Comparison of ENCODE assay signal across 9 mouse cellular contexts in the genomic region with DNA sequence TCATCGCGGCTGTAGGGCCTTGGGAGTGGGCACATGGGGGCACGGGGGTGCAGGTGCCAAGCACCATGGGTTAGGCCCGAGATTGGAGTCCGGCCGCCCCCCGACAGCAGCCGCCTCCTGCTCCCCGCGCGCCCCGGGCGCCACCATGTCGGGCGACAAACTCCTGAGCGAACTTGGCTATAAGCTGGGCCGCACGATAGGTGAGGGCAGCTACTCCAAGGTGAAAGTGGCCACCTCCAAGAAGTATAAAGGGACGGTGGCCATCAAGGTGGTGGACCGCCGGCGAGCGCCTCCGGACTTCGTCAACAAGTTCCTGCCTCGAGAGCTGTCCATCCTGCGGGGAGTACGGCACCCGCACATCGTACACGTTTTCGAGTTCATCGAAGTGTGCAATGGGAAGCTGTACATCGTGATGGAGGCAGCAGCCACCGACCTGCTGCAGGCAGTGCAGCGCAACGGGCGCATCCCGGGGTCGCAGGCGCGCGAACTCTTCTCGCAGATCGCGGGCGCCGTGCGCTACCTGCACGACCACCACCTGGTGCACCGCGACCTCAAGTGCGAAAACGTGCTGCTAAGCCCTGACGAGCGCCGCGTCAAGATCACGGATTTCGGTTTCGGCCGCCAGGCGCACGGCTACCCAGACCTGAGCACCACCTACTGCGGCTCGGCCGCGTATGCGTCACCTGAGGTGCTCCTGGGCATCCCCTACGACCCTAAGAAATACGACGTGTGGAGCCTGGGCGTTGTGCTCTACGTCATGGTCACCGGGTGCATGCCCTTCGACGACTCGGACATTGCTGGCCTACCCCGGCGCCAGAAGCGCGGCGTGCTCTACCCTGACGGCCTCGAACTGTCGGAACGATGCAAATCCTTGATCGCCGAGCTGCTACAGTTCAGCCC. TPM values are rescaled to one million over a fixed set of nuclear protein-coding genes. Genes with fewer than 3 reads are reported as not detected.
DNase-seq lines count a peak whose midpoint lies in the region; ATAC-seq and TF ChIP-seq lines count a peak whose summit lies in the region.
"Had no signal": no experiment of that assay in that cellular context is flagged by ENCODE, and none has a peak within 500 bp of the region (broad histone marks: within the 10 kb centered on the region; RNA-seq: fewer than 3 reads in every experiment).

TSS of gene Tssk6 (plus strand) at position 22 of the 900 bp plus-strand sequence.
TSS of gene Ndufa13 (minus strand) at position 396 of the 900 bp plus-strand sequence.
TSS of gene Yjefn3 (minus strand) at position 550 of the 900 bp plus-strand sequence.

- no peaks in the 10 kb centered on the region for H3K27me3 ChIP-seq in heart, embryonic 11.5 days (ENCODE audit: control insufficient read depth, insufficient read depth, low read length)
- H3K27me3 ChIP-seq in liver, postnatal 0 days (ENCODE audit: insufficient read depth, low read length) = no peaks in the 10 kb centered on the region

- no peaks in the 10 kb centered on the region for H3K9me3 ChIP-seq in ES-E14 (ENCODE audit: control insufficient read depth, insufficient read depth, low read depth, low read length)
- no peaks in the 10 kb centered on the region for H3K9me3 ChIP-seq in heart, embryonic 11.5 days (replicated peaks; ENCODE audit: control insufficient read depth, low read length)
- no peaks in the 10 kb centered on the region for H3K9me3 ChIP-seq in liver, postnatal 0 days (ENCODE audit: low read length)

- H3K27ac ChIP-seq in ES-E14 (ENCODE audit: insufficient read depth, low read depth, low read length, poor library complexity, severe bottlenecking) = peak within 1 kb of the TSS; percentile 64
- peak within 1 kb of the TSS; percentile 91 for H3K27ac ChIP-seq in heart, embryonic 11.5 days (ENCODE audit: low read depth, low read length)
- H3K27ac ChIP-seq in liver, postnatal 0 days (ENCODE audit: low read depth) = peak within 1 kb of the TSS; percentile 86

- 4% methylated on average over 89 of the region's 89 CpGs for WGBS in heart, embryonic 11.5 days (ENCODE audit: insufficient replicate concordance)
- WGBS in liver, postnatal 0 days (ENCODE audit: insufficient replicate concordance) = 5% methylated on average over 89 of the region's 89 CpGs

- TF ChIP-seq CTCF in liver, postnatal 0 days (IDR thresholded peaks at IDR 0.05; ENCODE audit: low read depth) = no peak

- peak; percentile 6 for ATAC-seq in common myeloid progenitor, adult 5-6 weeks (replicated peaks; ENCODE audit: low read depth, poor library complexity, severe bottlenecking)
- peak; percentile 27 for ATAC-seq in heart, embryonic 11.5 days (replicated peaks; ENCODE audit: insufficient number of reproducible peaks, low FRiP score, low TSS enrichment)
- peak; percentile 30 for ATAC-seq in liver, postnatal 0 days
- ATAC-seq in neutrophil, adult 5-6 weeks (ENCODE audit: extremely low read depth, insufficient number of reproducible peaks, low FRiP score, poor library complexity, severe bottlenecking) = peak; percentile 7; the same call in 1 of the 2 replicates

- peaks cover 5% of the 10 kb centered on the region for H3K36me3 ChIP-seq in ES-E14 (ENCODE audit: control insufficient read depth, insufficient read depth, low read length, poor library complexity, severe bottlenecking)
- no peaks in the 10 kb centered on the region for H3K36me3 ChIP-seq in heart, embryonic 11.5 days (ENCODE audit: control insufficient read depth, insufficient read depth, low read length)
- H3K36me3 ChIP-seq in liver, postnatal 0 days (replicated peaks; ENCODE audit: insufficient read depth, low read length) = peaks cover 4% of the 10 kb centered on the region; the same call in 1 of the 2 replicates

- in situ Hi-C loops in ES-E14 (cut with MboI; ENCODE audit: low sequenced_read_pairs in 2 of 2, unreplicated experiment in 2 of 2) = no loop called here

- peak; percentile 84 for DNase-seq in CD4-positive helper T cell, adult 2 months (ENCODE audit: low read depth, low spot score)
- DNase-seq in ES-E14 (ENCODE audit: low read depth, low spot score) = no peak
- peak; percentile 30 to 71 for DNase-seq in kidney, postnatal 25 days
- DNase-seq in liver, postnatal 0 days = peak; percentile 57
- DNase-seq in right cerebral cortex, postnatal 10 days (ENCODE audit: low spot score in 2 of 2) = no peak

- H3K9ac ChIP-seq in ES-E14 (ENCODE audit: insufficient read depth, low read depth, low read length, poor library complexity, severe bottlenecking) = peak within 1 kb of the TSS; percentile 92
- H3K9ac ChIP-seq in heart, embryonic 11.5 days (ENCODE audit: low read depth, low read length) = peak within 1 kb of the TSS; percentile 89
- peak within 1 kb of the TSS; percentile 75 for H3K9ac ChIP-seq in liver, postnatal 0 days (replicated peaks)

- H3K4me2 ChIP-seq in heart, embryonic 11.5 days = peak within 1 kb of the TSS; percentile 89
- peak within 1 kb of the TSS; percentile 89 for H3K4me2 ChIP-seq in liver, postnatal 0 days (ENCODE audit: low read depth, low read length)

- peak within 1 kb of the TSS; percentile 72 to 87 for H3K4me3 ChIP-seq in ES-E14 (ENCODE audit: insufficient read depth in 1 of 2, low read depth in 1 of 2, low read length in 2 of 2, poor library complexity in 1 of 2, severe bottlenecking in 1 of 2)
- peak within 1 kb of the TSS; percentile 74 for H3K4me3 ChIP-seq in heart, embryonic 11.5 days (ENCODE audit: low read depth, low read length)
- peak within 1 kb of the TSS; percentile 81 for H3K4me3 ChIP-seq in liver, postnatal 0 days (ENCODE audit: low read depth, low read length)

- no peak for TF ChIP-seq EP300 in liver, postnatal 0 days (IDR thresholded peaks at IDR 0.05; ENCODE audit: low read depth)

- peaks cover 0 to 16% of the 10 kb centered on the region in 2 experiments; a peak in 2 of 4 replicates for H3K4me1 ChIP-seq in ES-E14 (ENCODE audit: control insufficient read depth in 2 of 2, insufficient read depth in 2 of 2, low read length in 2 of 2, poor library complexity in 1 of 2)
- H3K4me1 ChIP-seq in heart, embryonic 11.5 days (ENCODE audit: control insufficient read depth, insufficient read depth, low read length) = peaks cover 42% of the 10 kb centered on the region
- H3K4me1 ChIP-seq in liver, postnatal 0 days (ENCODE audit: insufficient read depth) = peaks cover 39% of the 10 kb centered on the region

TF ChIP-seq in ES-E14, 5 proteins besides CTCF, POLR2A, EP300 and RAD21:
- no peak for TF ChIP-seq MAFK (IDR thresholded peaks at IDR 0.05; ENCODE audit: insufficient read depth, low read depth, low read length)

RNA-seq across cellular contexts. Expression of gene Tssk6, which starts in this region (rescaled TPM):
- total RNA-seq in ES-E14 (2012; rRNA removed) = 2.5 and 4.0 TPM in 2 replicates
- 1.2 TPM in 1 of 2 replicates, not detected in the other for total RNA-seq in common myeloid progenitor, adult 5-6 weeks (2017)
- polyA plus RNA-seq in heart, embryonic 11.5 days (2014; fragmentation: Nextera tagmentation; extraction: Ambion mirVana) = 1.6 and 1.8 TPM in 2 replicates
- polyA plus RNA-seq in liver, postnatal 0 days (2015; fragmentation: Nextera tagmentation; extraction: Ambion mirVana) = 1.3 and 1.7 TPM in 2 replicates
- 0.93 and 1.7 TPM in 2 replicates for total RNA-seq in neutrophil, adult 5-6 weeks (2017)

RNA-seq across cellular contexts. Expression of gene Ndufa13, which starts in this region (rescaled TPM):
- 146 and 243 TPM in 2 replicates for total RNA-seq in ES-E14 (2012; rRNA removed)
- 82.1 and 100 TPM in 2 replicates for total RNA-seq in common myeloid progenitor, adult 5-6 weeks (2017)
- polyA plus RNA-seq in heart, embryonic 11.5 days (2014; fragmentation: Nextera tagmentation; extraction: Ambion mirVana) = 270 and 275 TPM in 2 replicates
- polyA plus RNA-seq in liver, postnatal 0 days (2015; fragmentation: Nextera tagmentation; extraction: Ambion mirVana) = 152 TPM in 2 replicates
- 55.9 and 58.3 TPM in 2 replicates for total RNA-seq in neutrophil, adult 5-6 weeks (2017)

RNA-seq across cellular contexts. Expression of gene Yjefn3, which starts in this region (rescaled TPM):
- 7.0 and 8.5 TPM in 2 replicates for total RNA-seq in ES-E14 (2012; rRNA removed)
- total RNA-seq in common myeloid progenitor, adult 5-6 weeks (2017) = not detected in 2 replicates
- polyA plus RNA-seq in heart, embryonic 11.5 days (2014; fragmentation: Nextera tagmentation; extraction: Ambion mirVana) = 5.5 and 7.0 TPM in 2 replicates
- polyA plus RNA-seq in liver, postnatal 0 days (2015; fragmentation: Nextera tagmentation; extraction: Ambion mirVana) = 0.72 and 0.89 TPM in 2 replicates
- 0.61 TPM in 1 of 2 replicates, not detected in the other for total RNA-seq in neutrophil, adult 5-6 weeks (2017)
- total RNA-seq: hematopoietic stem cell, adult 5-6 weeks had no signal

Comparison
In these comparisons a context has a peak if more than half of its experiments do, and no peak if none do; other contexts are left out.
1. DNase-seq: peak in CD4-positive helper T cell, adult 2 months (single experiment), kidney, postnatal 25 days (2 of 2) and liver, postnatal 0 days (single experiment); none in ES-E14 (single experiment) and right cerebral cortex, postnatal 10 days (0 of 2).
2. Peak in every context shown above with its lines, with median percentiles within 50 percentile points of each other: H3K27ac ChIP-seq, H3K4me3 ChIP-seq, H3K9ac ChIP-seq and ATAC-seq.